Mouse (Mus musculus): ENCODE measurements around the gene Clec16a. TPM values are rescaled to one million over a fixed set of nuclear protein-coding genes. Genes with fewer than 3 reads are reported as not detected.

The Clec16a gene
- polyA plus RNA-seq, 1 experiment from 2014 or later = 68.7 TPM

DNA sequence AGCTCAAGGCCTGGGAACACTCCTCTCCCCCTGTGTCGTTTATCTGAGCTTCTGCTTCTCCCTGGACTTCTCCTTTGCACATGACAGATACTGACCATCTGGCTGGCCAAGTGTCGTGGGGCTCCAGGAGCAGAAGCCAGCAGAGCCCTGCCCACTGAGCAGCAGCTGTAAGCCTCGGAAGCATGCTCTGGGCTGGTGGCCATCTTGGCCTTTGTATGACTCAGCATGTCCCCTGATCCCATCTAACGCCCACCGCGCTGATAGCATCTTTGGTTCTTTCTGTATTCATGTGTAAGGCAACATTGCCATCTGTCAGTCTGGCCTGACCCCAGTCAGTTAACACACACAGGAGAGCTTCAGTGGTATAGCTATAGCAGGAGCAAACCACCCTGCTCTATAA, 174.8 kb downstream of the Clec16a start:
- Histone ChIP-seq H3K27ac (no peak overlapping the region), H3K36me3 (replicated peaks; ENCODE audit: control insufficient read depth, insufficient read depth) (no peaks in the 10 kb centered on the region), H3K4me1 (replicated peaks; ENCODE audit: control insufficient read depth, insufficient read depth, low read length) (0 out of 2 replicates have a peak, but pooled peaks cover 4% of the 10 kb centered on the region), H3K27me3 (ENCODE audit: control insufficient read depth, insufficient read depth, low read length) (no peaks in the 10 kb centered on the region), H3K4me3 (replicated peaks; ENCODE audit: low read length) (no peak overlapping the region), H3K4me2 (replicated peaks) (no peak overlapping the region), H3K9ac (no peak overlapping the region), H3K9me3 (ENCODE audit: control insufficient read depth, low read length) (no peaks in the 10 kb centered on the region)
- WGBS = 41% methylated on average over 6 of the region's 6 CpGs
- peak; percentile 59; the same call in 1 of the 2 replicates for ATAC-seq (ENCODE audit: low FRiP score)
- no peak for DNase-seq (ENCODE audit: low spot score)

DNA sequence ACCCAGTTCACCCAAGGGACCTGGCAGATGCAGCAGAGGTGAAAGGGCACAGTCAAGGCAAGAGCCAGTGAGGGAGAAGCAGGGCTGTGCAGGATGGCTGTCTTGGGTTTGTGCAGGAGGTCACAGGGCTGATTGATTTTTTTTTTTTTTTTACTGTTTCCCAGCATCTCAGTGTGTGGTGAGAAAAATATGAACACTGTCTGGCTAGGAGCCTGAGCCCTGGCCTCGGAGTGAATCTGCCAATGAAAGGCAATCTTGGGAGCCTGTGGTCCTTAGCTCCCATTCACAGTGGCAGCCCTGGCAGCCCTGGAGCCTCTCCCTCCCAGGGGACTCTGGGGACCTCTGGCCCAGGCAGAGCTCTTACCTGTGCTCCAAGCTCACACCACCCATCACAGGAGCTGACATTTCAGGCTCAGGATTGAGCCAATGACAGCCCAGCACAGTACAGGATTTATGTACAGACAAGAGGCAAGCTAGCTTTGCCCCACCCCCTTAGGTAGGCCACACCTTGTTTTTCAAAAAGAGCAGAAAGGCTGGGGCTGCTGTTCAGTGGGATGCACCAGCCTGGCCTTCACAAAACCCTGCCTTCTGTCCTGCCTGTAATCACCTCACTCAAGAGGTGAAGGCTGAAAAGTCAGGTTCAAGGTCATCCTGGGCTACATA, 177.9 kb downstream of the Clec16a start:
- Histone ChIP-seq H3K9ac (no peak overlapping the region), H3K27me3 (ENCODE audit: control insufficient read depth, insufficient read depth, low read length) (no peaks in the 10 kb centered on the region), H3K36me3 (replicated peaks; ENCODE audit: control insufficient read depth, insufficient read depth) (no peaks in the 10 kb centered on the region), H3K4me1 (replicated peaks; ENCODE audit: control insufficient read depth, insufficient read depth, low read length) (peaks cover 4% of the 10 kb centered on the region; the same call in 1 of the 2 replicates), H3K9me3 (ENCODE audit: control insufficient read depth, low read length) (no peaks in the 10 kb centered on the region), H3K4me3 (replicated peaks; ENCODE audit: low read length) (no peak overlapping the region), H3K4me2 (replicated peaks) (no peak overlapping the region), H3K27ac (no peak overlapping the region)
- DNase-seq (ENCODE audit: low spot score) (no peak), ATAC-seq (ENCODE audit: low FRiP score) (no peak)
- WGBS = 35% methylated on average over 1 of the region's 1 CpGs

DNA sequence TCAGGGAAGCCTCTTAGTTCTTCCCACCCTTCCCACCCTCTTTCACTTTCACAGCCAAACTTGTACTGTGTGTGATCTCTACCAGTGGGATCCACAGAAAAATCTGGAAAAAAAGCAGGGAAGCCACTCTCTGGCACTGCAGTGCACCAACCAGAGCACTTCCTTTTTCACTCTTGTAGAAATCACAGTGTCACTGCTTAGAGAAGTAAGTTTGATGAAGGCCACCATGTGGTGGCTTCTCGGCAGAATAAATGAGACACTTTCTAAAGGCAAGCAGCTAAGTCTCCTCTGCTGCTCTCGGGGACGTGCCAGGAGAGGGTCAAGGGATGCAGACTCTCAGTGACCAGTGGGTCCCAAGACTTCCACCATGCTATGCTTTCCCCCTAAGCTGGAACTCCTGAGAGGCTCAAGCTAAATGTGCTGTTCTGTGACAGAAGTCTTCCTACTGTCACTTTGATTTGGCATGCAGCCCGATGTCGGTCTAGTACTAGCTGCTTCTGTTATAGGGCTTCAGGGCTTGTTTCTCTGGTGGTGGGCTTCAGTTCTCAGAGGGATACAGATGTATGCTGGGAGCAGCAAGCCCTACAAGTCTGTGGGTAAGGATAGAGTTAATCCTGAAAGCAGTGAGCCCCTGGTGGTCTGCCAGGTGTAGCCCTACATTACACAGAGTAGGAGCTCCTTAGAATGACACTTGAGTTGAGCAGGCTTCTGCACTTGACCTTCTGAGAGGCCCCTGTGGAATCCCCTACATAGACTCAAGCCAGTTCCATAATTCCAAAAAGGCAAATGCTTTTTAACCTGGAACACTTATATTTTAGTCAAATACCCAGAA, 178.9 kb downstream of the Clec16a start:
- Histone ChIP-seq H3K4me3 (replicated peaks; ENCODE audit: low read length) (no peak overlapping the region), H3K9me3 (ENCODE audit: control insufficient read depth, low read length) (no peaks in the 10 kb centered on the region), H3K4me2 (replicated peaks) (no peak overlapping the region), H3K4me1 (replicated peaks; ENCODE audit: control insufficient read depth, insufficient read depth, low read length) (peaks cover 9% of the 10 kb centered on the region; the same call in 1 of the 2 replicates), H3K27ac (no peak overlapping the region), H3K9ac (no peak overlapping the region), H3K36me3 (replicated peaks; ENCODE audit: control insufficient read depth, insufficient read depth) (no peaks in the 10 kb centered on the region), H3K27me3 (ENCODE audit: control insufficient read depth, insufficient read depth, low read length) (no peaks in the 10 kb centered on the region)
- ATAC-seq (ENCODE audit: low FRiP score) (no peak), DNase-seq (ENCODE audit: low spot score) (no peak)
- WGBS = 87% methylated on average over 5 of the region's 5 CpGs

GRCm38 (mm10) chr16:10725156-10725555, 180.0 kb downstream of the Clec16a start:
- Histone ChIP-seq H3K9ac (no peak overlapping the region), H3K4me3 (replicated peaks; ENCODE audit: low read length) (no peak overlapping the region), H3K9me3 (ENCODE audit: control insufficient read depth, low read length) (no peaks in the 10 kb centered on the region), H3K27ac (no peak overlapping the region), H3K27me3 (ENCODE audit: control insufficient read depth, insufficient read depth, low read length) (no peaks in the 10 kb centered on the region), H3K4me2 (replicated peaks) (no peak overlapping the region), H3K4me1 (replicated peaks; ENCODE audit: control insufficient read depth, insufficient read depth, low read length) (peaks cover 9% of the 10 kb centered on the region; the same call in 1 of the 2 replicates), H3K36me3 (replicated peaks; ENCODE audit: control insufficient read depth, insufficient read depth) (no peaks in the 10 kb centered on the region)
- DNase-seq (ENCODE audit: low spot score) (no peak), ATAC-seq (ENCODE audit: low FRiP score) (no peak)
- WGBS = 74% methylated on average over 2 of the region's 2 CpGs

GRCm38 (mm10) chr16:10727630-10728029, 182.5 kb downstream of the Clec16a start:
- Histone ChIP-seq H3K4me3 (replicated peaks; ENCODE audit: low read length) (no peak overlapping the region), H3K9ac (no peak overlapping the region), H3K36me3 (replicated peaks; ENCODE audit: control insufficient read depth, insufficient read depth) (0 out of 2 replicates have a peak, but pooled peaks cover 6% of the 10 kb centered on the region), H3K9me3 (ENCODE audit: control insufficient read depth, low read length) (no peaks in the 10 kb centered on the region), H3K27me3 (ENCODE audit: control insufficient read depth, insufficient read depth, low read length) (no peaks in the 10 kb centered on the region), H3K4me1 (replicated peaks; ENCODE audit: control insufficient read depth, insufficient read depth, low read length) (peaks cover 9% of the 10 kb centered on the region; the same call in 1 of the 2 replicates), H3K4me2 (replicated peaks) (no peak overlapping the region), H3K27ac (no peak overlapping the region)
- DNase-seq (ENCODE audit: low spot score) (no peak), ATAC-seq (ENCODE audit: low FRiP score) (no peak)
- 91% methylated on average over 4 of the region's 4 CpGs for WGBS

GRCm38 (mm10) chr16:10728886-10729285, 183.7 kb downstream of the Clec16a start:
- 37% methylated on average over 3 of the region's 3 CpGs for WGBS
- Histone ChIP-seq H3K27ac (no peak overlapping the region), H3K36me3 (replicated peaks; ENCODE audit: control insufficient read depth, insufficient read depth) (0 out of 2 replicates have a peak, but pooled peaks cover 6% of the 10 kb centered on the region), H3K27me3 (ENCODE audit: control insufficient read depth, insufficient read depth, low read length) (no peaks in the 10 kb centered on the region), H3K4me1 (replicated peaks; ENCODE audit: control insufficient read depth, insufficient read depth, low read length) (peaks cover 6% of the 10 kb centered on the region; the same call in 1 of the 2 replicates), H3K9ac (no peak overlapping the region), H3K4me3 (replicated peaks; ENCODE audit: low read length) (no peak overlapping the region), H3K4me2 (replicated peaks) (no peak overlapping the region), H3K9me3 (ENCODE audit: control insufficient read depth, low read length) (no peaks in the 10 kb centered on the region)
- DNase-seq (ENCODE audit: low spot score) (no peak), ATAC-seq (ENCODE audit: low FRiP score) (no peak)

DNA sequence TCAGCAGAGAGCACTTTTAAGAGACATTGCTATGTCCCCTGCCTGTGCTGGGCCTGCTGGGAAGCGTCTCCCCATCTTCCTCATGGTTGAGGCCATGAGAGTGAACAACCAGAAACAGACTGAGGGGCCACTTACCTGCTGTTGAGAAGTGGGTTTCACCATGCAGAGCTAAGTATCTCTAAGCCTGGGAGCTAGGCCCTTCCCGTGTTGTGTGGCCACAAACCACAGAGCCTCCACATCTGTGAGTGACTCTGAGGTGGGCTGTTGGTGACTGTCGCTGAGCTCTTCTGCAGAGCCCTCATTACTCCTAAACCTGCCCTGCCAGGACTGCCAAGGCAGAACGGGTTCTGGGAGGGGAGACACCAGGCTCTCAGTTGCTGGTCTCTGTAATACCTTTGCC, 185.8 kb downstream of the Clec16a start:
- Histone ChIP-seq H3K9ac (no peak overlapping the region), H3K9me3 (ENCODE audit: control insufficient read depth, low read length) (no peaks in the 10 kb centered on the region), H3K27ac (no peak overlapping the region), H3K4me1 (replicated peaks; ENCODE audit: control insufficient read depth, insufficient read depth, low read length) (peaks cover 6% of the 10 kb centered on the region; the same call in 1 of the 2 replicates), H3K4me2 (replicated peaks) (no peak overlapping the region), H3K4me3 (replicated peaks; ENCODE audit: low read length) (no peak overlapping the region), H3K27me3 (ENCODE audit: control insufficient read depth, insufficient read depth, low read length) (no peaks in the 10 kb centered on the region), H3K36me3 (replicated peaks; ENCODE audit: control insufficient read depth, insufficient read depth) (0 out of 2 replicates have a peak, but pooled peaks cover 6% of the 10 kb centered on the region)
- DNase-seq (ENCODE audit: low spot score) = no peak
- ATAC-seq (ENCODE audit: low FRiP score) = no peak
- WGBS = 88% methylated on average over 4 of the region's 4 CpGs

GRCm38 (mm10) chr16:10731785-10732184, 186.6 kb downstream of the Clec16a start:
- DNase-seq (ENCODE audit: low spot score) (no peak), ATAC-seq (ENCODE audit: low FRiP score) (no peak)
- H3K4me2 ChIP-seq (replicated peaks) = no peak overlapping the region
- WGBS = 65% methylated on average over 4 of the region's 4 CpGs
- no peak overlapping the region for H3K4me3 ChIP-seq (replicated peaks; ENCODE audit: low read length)
- H3K4me1 ChIP-seq (replicated peaks; ENCODE audit: control insufficient read depth, insufficient read depth, low read length) = peaks cover 6% of the 10 kb centered on the region; the same call in 1 of the 2 replicates
- no peak overlapping the region for H3K9ac ChIP-seq
- H3K27ac ChIP-seq = no peak overlapping the region
- no peaks in the 10 kb centered on the region for H3K27me3 ChIP-seq (ENCODE audit: control insufficient read depth, insufficient read depth, low read length)
- no peaks in the 10 kb centered on the region for H3K9me3 ChIP-seq (ENCODE audit: control insufficient read depth, low read length)
- H3K36me3 ChIP-seq (replicated peaks; ENCODE audit: control insufficient read depth, insufficient read depth) = 0 out of 2 replicates have a peak, but pooled peaks cover 6% of the 10 kb centered on the region

- Histone ChIP-seq H3K4me3 (replicated peaks; ENCODE audit: low read length) (no peak overlapping the region), H3K9ac (no peak overlapping the region), H3K4me2 (replicated peaks) (no peak overlapping the region), H3K4me1 (replicated peaks; ENCODE audit: control insufficient read depth, insufficient read depth, low read length) (peaks cover 6% of the 10 kb centered on the region; the same call in 1 of the 2 replicates), H3K9me3 (ENCODE audit: control insufficient read depth, low read length) (no peaks in the 10 kb centered on the region), H3K27me3 (ENCODE audit: control insufficient read depth, insufficient read depth, low read length) (no peaks in the 10 kb centered on the region), H3K36me3 (replicated peaks; ENCODE audit: control insufficient read depth, insufficient read depth) (0 out of 2 replicates have a peak, but pooled peaks cover 6% of the 10 kb centered on the region), H3K27ac (no peak overlapping the region)
- no peak for DNase-seq (ENCODE audit: low spot score)
- no peak for ATAC-seq (ENCODE audit: low FRiP score)
- whole genome bisulfite sequencing = 83% methylated on average over 5 of the region's 5 CpGs
Measured at GRCm38 (mm10) chr16:10732421-10732820, 187.3 kb downstream of the Clec16a start.
